Mouse (Mus musculus) heart, postnatal 0 days (tissue): ENCODE measurements around the gene Smpx.

Experiments
- CTCF ChIP-seq: IDR thresholded peaks from 2 replicates; pipeline ENCODE4 v1.5.1; 2016; ENCODE audit warnings: antibody characterized with exemption, control low read depth, low read depth
- EP300 ChIP-seq: IDR thresholded peaks from 2 replicates; pipeline ENCODE4 v1.6.1; 2016; ENCODE audit warnings: antibody characterized with exemption, low read depth

GRCm38 (mm10) chrX:157707236-157707635, 8.5 kb downstream of the Smpx start:
- TF ChIP-seq CTCF (no peak), EP300 (no peak)
